Mouse (Mus musculus): Measurements from ENCODE around the gene Azgp1. TPM values are rescaled to one million over a fixed set of nuclear protein-coding genes. Genes with fewer than 3 reads are reported as not detected.
"Not testable (repeated sequence)": the region's sequence is repeated elsewhere in the genome, so short reads cannot be mapped to it uniquely, and the experiment has no call there.

Azgp1 gene
- polyA plus RNA-seq, 1 experiment = 0.08 TPM

DNA sequence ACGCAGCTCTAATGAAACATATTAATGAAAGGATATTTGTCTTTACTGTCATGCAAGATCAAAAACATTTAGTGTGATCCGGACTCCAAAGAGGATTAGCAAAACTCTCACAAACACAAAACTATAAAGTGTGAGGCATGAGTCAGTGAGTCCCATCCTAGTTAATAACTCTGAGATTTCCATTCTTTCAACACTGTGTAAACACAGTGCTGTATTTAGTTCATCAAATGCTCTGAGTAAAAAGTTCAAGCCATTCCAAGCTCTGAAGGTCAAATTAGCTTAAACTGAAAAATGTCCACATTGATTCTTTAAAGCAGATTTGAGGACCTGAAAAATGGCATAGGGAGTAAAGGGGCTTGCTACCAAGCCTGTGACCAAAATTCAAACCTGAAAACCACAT is 2.2 kb upstream of the Azgp1 start:
- Histone ChIP-seq H3K27me3 (ENCODE audit: control insufficient read depth, insufficient read depth, low read length) (no peaks in the 10 kb centered on the region), H3K27ac (ENCODE audit: insufficient read depth, low read length) (no peak overlapping the region), H3K4me1 (ENCODE audit: control insufficient read depth, insufficient read depth, low read length) (no peaks in the 10 kb centered on the region), H3K4me3 (replicated peaks; ENCODE audit: insufficient read depth, low read depth, low read length) (no peak overlapping the region)
- TF ChIP-seq POLR2A (IDR thresholded peaks at IDR 0.05; ENCODE audit: borderline replicate concordance, insufficient read depth, low read length) (no peak), CTCF (IDR thresholded peaks at IDR 0.05; ENCODE audit: borderline replicate concordance, insufficient read depth, low read depth, low read length) (no peak)
- 68% methylated on average over 2 of the region's 2 CpGs for WGBS
- DNase-seq = no peak

DNA sequence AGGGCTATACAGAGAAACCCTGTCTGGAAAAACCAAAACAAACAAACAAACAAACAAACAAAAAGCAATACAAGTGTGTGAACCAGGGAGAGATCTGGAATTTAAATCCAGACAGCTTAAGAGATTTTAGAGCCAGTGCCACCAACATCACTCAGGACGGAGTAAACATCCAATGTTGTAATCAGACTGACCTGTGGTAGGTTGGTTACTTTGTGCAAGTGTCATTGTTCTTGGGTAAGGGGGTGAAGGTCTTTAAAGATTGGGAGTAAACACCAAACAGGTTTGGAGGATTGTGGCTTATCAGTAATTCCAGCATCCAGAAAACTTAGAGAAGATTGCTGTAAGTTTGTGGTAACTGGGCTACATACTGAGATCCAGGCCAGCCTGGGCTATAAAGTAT is 5.0 kb downstream of the Azgp1 start:
- no peaks in the 10 kb centered on the region for H3K27me3 ChIP-seq (ENCODE audit: control insufficient read depth, insufficient read depth, low read length)
- no peak overlapping the region for H3K4me3 ChIP-seq (replicated peaks; ENCODE audit: insufficient read depth, low read depth, low read length)
- no peak for TF ChIP-seq POLR2A (IDR thresholded peaks at IDR 0.05; ENCODE audit: borderline replicate concordance, insufficient read depth, low read length)
- no peak for TF ChIP-seq CTCF (IDR thresholded peaks at IDR 0.05; ENCODE audit: borderline replicate concordance, insufficient read depth, low read depth, low read length)
- no peak overlapping the region for H3K27ac ChIP-seq (ENCODE audit: insufficient read depth, low read length)
- WGBS = 89% methylated on average over 1 of the region's 1 CpGs
- DNase-seq = no peak
- H3K4me1 ChIP-seq (ENCODE audit: control insufficient read depth, insufficient read depth, low read length) = no peaks in the 10 kb centered on the region

DNA sequence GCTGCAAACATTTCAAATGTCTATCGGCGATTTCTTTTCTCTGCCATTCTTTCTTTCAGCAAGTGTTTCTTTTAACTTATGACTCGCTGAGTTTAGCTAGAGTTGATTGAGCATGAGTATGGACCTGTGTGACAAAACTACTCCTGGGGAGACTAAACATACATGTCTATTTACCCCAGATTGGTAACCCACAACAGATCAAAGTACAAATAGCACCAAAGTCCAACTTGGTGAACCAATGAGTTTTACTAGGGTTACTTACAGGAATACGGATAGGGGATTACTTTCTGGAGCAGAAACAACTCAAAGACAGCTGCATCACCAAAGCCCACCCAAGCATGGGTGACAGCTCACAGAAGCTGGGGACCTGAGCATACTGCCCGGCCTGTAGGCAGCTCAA is 28.1 kb downstream of the Azgp1 start:
- TF ChIP-seq CTCF (IDR thresholded peaks at IDR 0.05; ENCODE audit: borderline replicate concordance, insufficient read depth, low read depth, low read length) (no peak), POLR2A (IDR thresholded peaks at IDR 0.05; ENCODE audit: borderline replicate concordance, insufficient read depth, low read length) (no peak)
- Histone ChIP-seq H3K27me3 (ENCODE audit: control insufficient read depth, insufficient read depth, low read length) (no peaks in the 10 kb centered on the region), H3K27ac (ENCODE audit: insufficient read depth, low read length) (no peak overlapping the region), H3K4me3 (replicated peaks; ENCODE audit: insufficient read depth, low read depth, low read length) (no peak overlapping the region), H3K4me1 (ENCODE audit: control insufficient read depth, insufficient read depth, low read length) (no peaks in the 10 kb centered on the region)
- 84% methylated on average over 5 of the region's 5 CpGs for WGBS
- DNase-seq = no peak

DNA sequence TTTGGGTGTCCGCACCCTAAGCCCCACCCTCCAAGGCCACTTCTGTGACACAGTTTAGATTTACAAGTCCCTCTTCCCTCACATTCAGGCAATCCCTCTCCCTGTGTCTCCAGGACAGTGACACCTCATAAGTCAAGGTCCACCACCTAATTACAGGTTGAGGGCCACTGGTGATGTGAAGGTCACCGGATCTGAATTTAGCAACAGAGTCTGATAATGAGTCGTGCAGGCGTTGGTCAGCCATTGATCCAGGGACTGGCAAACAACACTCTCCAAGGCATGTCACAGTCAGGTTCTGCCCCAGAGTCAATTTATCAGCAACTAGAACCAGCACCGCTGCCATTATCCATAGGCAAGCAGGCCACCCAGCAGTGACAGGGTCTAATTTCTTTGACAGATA is 31.1 kb downstream of the Azgp1 start:
- TF ChIP-seq POLR2A (IDR thresholded peaks at IDR 0.05; ENCODE audit: borderline replicate concordance, insufficient read depth, low read length) (no peak), CTCF (IDR thresholded peaks at IDR 0.05; ENCODE audit: borderline replicate concordance, insufficient read depth, low read depth, low read length) (no peak)
- 96% methylated on average over 5 of the region's 5 CpGs for WGBS
- Histone ChIP-seq H3K27ac (ENCODE audit: insufficient read depth, low read length) (no peak overlapping the region), H3K27me3 (ENCODE audit: control insufficient read depth, insufficient read depth, low read length) (no peaks in the 10 kb centered on the region), H3K4me3 (replicated peaks; ENCODE audit: insufficient read depth, low read depth, low read length) (no peak overlapping the region), H3K4me1 (ENCODE audit: control insufficient read depth, insufficient read depth, low read length) (no peaks in the 10 kb centered on the region)
- no peak for DNase-seq

DNA sequence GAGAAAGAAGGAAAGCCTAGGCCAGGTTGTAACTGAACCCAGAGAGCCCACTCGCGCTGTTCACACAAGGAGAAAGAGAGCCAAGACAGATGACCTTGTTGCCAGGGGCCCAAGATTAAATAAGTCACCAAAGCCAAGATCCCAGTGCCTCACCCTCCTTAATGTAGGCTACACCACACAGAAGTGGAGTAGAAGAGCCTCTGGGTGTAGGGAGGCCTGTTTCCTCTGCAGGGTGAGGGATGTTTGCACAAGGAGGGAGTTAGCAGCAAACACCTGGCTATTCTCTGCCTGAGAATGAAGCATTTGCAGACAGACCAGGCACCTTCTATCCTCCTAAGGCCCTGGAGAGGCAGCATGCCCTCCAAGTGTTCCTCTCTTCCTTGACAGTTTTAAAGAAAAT is 35.2 kb downstream of the Azgp1 start:
- H3K4me3 ChIP-seq (replicated peaks; ENCODE audit: insufficient read depth, low read depth, low read length) = no peak overlapping the region
- H3K4me1 ChIP-seq (ENCODE audit: control insufficient read depth, insufficient read depth, low read length) = no peaks in the 10 kb centered on the region
- WGBS = 84% methylated on average over 2 of the region's 2 CpGs
- TF ChIP-seq POLR2A (IDR thresholded peaks at IDR 0.05; ENCODE audit: borderline replicate concordance, insufficient read depth, low read length) = no peak
- TF ChIP-seq CTCF (IDR thresholded peaks at IDR 0.05; ENCODE audit: borderline replicate concordance, insufficient read depth, low read depth, low read length) = no peak
- H3K27ac ChIP-seq (ENCODE audit: insufficient read depth, low read length) = no peak overlapping the region
- no peak for DNase-seq
- no peaks in the 10 kb centered on the region for H3K27me3 ChIP-seq (ENCODE audit: control insufficient read depth, insufficient read depth, low read length)

DNA sequence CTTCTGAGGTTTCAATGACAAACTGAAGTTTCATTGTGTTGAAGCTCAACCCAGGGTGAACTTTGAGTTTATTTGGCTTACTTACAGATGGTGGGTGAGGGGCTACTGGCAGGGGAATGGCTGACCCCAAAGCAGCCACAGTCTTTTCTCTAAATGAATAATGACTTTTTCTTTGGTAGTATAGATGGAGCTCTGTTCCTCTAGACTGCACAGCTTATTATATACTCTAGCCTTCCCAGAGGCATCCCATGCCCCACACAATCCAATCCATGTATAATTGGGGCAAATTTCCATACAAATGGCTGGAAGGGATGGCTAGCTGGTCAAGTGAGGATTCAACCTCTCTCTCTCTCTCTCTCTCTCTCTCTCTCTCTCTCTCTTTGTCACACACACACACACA is 35.7 kb downstream of the Azgp1 start:
- TF ChIP-seq CTCF (IDR thresholded peaks at IDR 0.05; ENCODE audit: borderline replicate concordance, insufficient read depth, low read depth, low read length) (no peak), POLR2A (IDR thresholded peaks at IDR 0.05; ENCODE audit: borderline replicate concordance, insufficient read depth, low read length) (no peak)
- Histone ChIP-seq H3K27ac (ENCODE audit: insufficient read depth, low read length) (no peak overlapping the region), H3K4me3 (replicated peaks; ENCODE audit: insufficient read depth, low read depth, low read length) (no peak overlapping the region), H3K27me3 (ENCODE audit: control insufficient read depth, insufficient read depth, low read length) (no peaks in the 10 kb centered on the region), H3K4me1 (ENCODE audit: control insufficient read depth, insufficient read depth, low read length) (no peaks in the 10 kb centered on the region)
- no peak for DNase-seq

DNA sequence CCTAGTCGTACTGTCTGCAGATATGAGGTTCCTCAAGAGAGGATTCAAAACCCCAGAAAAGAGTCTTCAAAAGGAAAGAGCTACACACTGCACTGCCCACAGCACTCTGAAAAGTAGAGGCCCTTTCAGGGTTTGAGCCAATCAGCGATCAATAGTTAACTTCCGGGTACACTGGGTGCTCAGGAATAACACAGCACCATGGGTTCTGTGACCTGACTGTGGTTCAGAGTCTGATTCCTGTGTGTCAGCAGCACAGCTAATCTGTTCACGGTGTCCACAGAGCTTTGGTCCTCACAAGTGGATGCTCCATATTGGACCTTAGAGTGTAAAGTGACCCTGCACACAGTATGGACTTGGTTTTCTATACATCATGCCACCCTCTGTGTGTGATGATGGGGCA is 38.3 kb downstream of the Azgp1 start:
- H3K4me3 ChIP-seq (replicated peaks; ENCODE audit: insufficient read depth, low read depth, low read length); DNase-seq; H3K4me1 ChIP-seq (ENCODE audit: control insufficient read depth, insufficient read depth, low read length); H3K27me3 ChIP-seq (ENCODE audit: control insufficient read depth, insufficient read depth, low read length); H3K27ac ChIP-seq (ENCODE audit: insufficient read depth, low read length): not testable (repeated sequence)
- WGBS = 89% methylated on average over 4 of the region's 4 CpGs

DNA sequence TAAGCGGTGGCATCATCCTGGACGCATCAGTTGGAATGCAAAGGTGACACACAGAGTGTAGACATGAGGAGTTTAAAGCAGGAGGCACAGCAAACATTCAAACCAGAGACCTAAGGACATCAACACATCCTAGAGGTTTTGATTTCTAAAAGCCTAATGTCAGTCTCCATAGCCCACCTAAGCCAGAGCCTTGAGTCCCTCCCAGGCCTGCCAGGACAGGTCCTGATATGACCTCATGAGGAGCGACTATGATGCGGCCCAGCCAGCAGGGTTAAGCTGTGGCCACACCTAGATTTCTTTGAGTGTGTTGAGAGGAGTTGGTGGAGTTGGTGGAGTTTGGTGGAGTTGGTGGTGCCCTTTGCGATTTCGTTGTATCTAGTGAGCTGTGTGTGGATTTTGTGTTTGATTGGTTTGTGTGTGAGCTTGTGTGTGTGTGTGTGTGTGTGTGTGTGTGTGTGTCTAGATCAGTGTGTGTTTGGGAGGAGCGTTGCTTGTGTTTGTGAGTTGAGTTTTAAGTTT is 39.7 kb downstream of the Azgp1 start, which contains the start of the genes Smok3a and Smok3b:
TSS of gene Smok3a (plus strand) at position 301 of the 519 bp plus-strand sequence.
TSS of gene Smok3b (plus strand) at position 469 of the 519 bp plus-strand sequence.
- H3K4me1 ChIP-seq (ENCODE audit: control insufficient read depth, insufficient read depth, low read length); H3K4me3 ChIP-seq (replicated peaks; ENCODE audit: insufficient read depth, low read depth, low read length): not testable (repeated sequence)
- 83% methylated on average over 3 of the region's 7 CpGs for WGBS

More for the DNA sequence above, 39.7 kb downstream of the Azgp1 start, which contains the start of the genes Smok3a and Smok3b:
- H3K27me3 ChIP-seq (ENCODE audit: control insufficient read depth, insufficient read depth, low read length); DNase-seq; H3K27ac ChIP-seq (ENCODE audit: insufficient read depth, low read length): not testable (repeated sequence)

Other genes with a start within 250 kb of the Azgp1 start
- gene Nyap1, start 239.9 kb upstream of the Azgp1 start, polyA plus RNA-seq (2012; rRNA removed) = 59.1 and 60.7 TPM in 2 replicates
- gene Tsc22d4, start 235.8 kb upstream of the Azgp1 start, polyA plus RNA-seq (2012; rRNA removed) = 465 and 497 TPM in 2 replicates
- 47.0 and 48.2 TPM in 2 replicates for gene Ppp1r35, start 202.7 kb upstream of the Azgp1 start, polyA plus RNA-seq (2012; rRNA removed)
- gene Mepce, start 193.9 kb upstream of the Azgp1 start, polyA plus RNA-seq (2012; rRNA removed) = 38.9 and 41.9 TPM in 2 replicates
- gene Zcwpw1, start 193.7 kb upstream of the Azgp1 start, polyA plus RNA-seq (2012; rRNA removed) = 11.2 and 12.4 TPM in 2 replicates
- 0.41 TPM in 2 replicates for gene Pilra, start 145.2 kb upstream of the Azgp1 start, polyA plus RNA-seq (2012; rRNA removed)
- not detected in 2 replicates for gene Pilrb1, start 123.4 kb upstream of the Azgp1 start, polyA plus RNA-seq (2012; rRNA removed)
- gene Pilrb2, start 109.7 kb upstream of the Azgp1 start, polyA plus RNA-seq (2012; rRNA removed) = 0.11 and 0.23 TPM in 2 replicates
- 2.9 TPM in 2 replicates for gene Cyp3a13, start 59.9 kb upstream of the Azgp1 start, polyA plus RNA-seq (2012; rRNA removed)
- gene Gjc3, start 18.4 kb upstream of the Azgp1 start, polyA plus RNA-seq (2012; rRNA removed) = 75.6 and 85.7 TPM in 2 replicates
- not detected in 2 replicates for gene Smok3a, start 39.7 kb downstream of the Azgp1 start, polyA plus RNA-seq (2012; rRNA removed)
- not detected in 2 replicates for gene Smok3b, start 39.9 kb downstream of the Azgp1 start, polyA plus RNA-seq (2012; rRNA removed)
- not detected in 2 replicates for gene Smok3c, start 71.7 kb downstream of the Azgp1 start, polyA plus RNA-seq (2012; rRNA removed)
- gene Zkscan1, start 103.6 kb downstream of the Azgp1 start, polyA plus RNA-seq (2012; rRNA removed) = 16.8 and 17.4 TPM in 2 replicates
- gene Zscan21, start 135.4 kb downstream of the Azgp1 start, polyA plus RNA-seq (2012; rRNA removed) = 19.0 and 19.2 TPM in 2 replicates
- gene Zfp113, start 174.2 kb downstream of the Azgp1 start, polyA plus RNA-seq (2012; rRNA removed) = 3.8 and 4.2 TPM in 2 replicates
- 147 and 158 TPM in 2 replicates for gene Cops6, start 179.6 kb downstream of the Azgp1 start, polyA plus RNA-seq (2012; rRNA removed)
- gene Ap4m1, start 190.5 kb downstream of the Azgp1 start, polyA plus RNA-seq (2012; rRNA removed) = 25.8 and 28.3 TPM in 2 replicates
- gene Mcm7, start 190.9 kb downstream of the Azgp1 start, polyA plus RNA-seq (2012; rRNA removed) = 23.0 and 24.5 TPM in 2 replicates
- gene Taf6, start 205.9 kb downstream of the Azgp1 start, polyA plus RNA-seq (2012; rRNA removed) = 52.7 and 54.8 TPM in 2 replicates
- 17.3 and 18.3 TPM in 2 replicates for gene Cnpy4, start 206.0 kb downstream of the Azgp1 start, polyA plus RNA-seq (2012; rRNA removed)
- 7.4 and 7.5 TPM in 2 replicates for gene Mblac1, start 212.8 kb downstream of the Azgp1 start, polyA plus RNA-seq (2012; rRNA removed)
- gene Nxpe5, start 244.4 kb downstream of the Azgp1 start, polyA plus RNA-seq (2012; rRNA removed) = not detected in 2 replicates